Mouse (Mus musculus) hindlimb bud, embryonic 11.5 days (tissue): Measurements from ENCODE around the gene Nkd2.

Source experiments
- DNase-seq: peaks from one replicate; pipeline ENCODE4 v3.0.0-alpha.2; 2012; ENCODE audit warnings: low read depth, low spot score; ENCODE audit errors: extremely low spot score

Gene Nkd2

GRCm38 (mm10) chr13:73818921-73819320 is 28.5 kb downstream of the Nkd2 start:
- DNase-seq, result no peak

GRCm38 (mm10) chr13:73816338-73816737 is 31.1 kb downstream of the Nkd2 start:
- DNase-seq, result no peak

GRCm38 (mm10) chr13:73814181-73814580 is 33.2 kb downstream of the Nkd2 start:
- DNase-seq, result no peak

- DNase-seq, result no peak
These were observed 34.5 kb downstream of the Nkd2 start for GRCm38 (mm10) chr13:73812936-73813335.

DNA sequence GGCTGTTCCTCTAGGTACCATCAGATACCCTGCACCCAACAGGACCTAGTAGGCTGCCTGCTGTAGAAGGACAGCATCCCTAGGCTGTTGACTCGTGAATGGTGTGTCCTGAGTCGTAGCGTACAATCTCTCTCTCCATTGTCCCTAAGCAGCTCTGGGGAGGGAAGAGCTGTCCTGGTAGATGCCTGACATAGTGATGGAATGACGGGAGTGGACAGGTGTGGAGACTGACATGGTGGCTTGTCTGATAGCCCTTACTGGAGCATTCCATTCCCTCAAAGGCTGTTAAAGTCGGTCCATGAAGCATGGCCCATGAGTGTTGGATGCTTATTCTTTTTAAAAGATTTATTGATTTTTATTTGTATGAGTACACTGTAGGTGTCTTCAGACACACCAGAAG is 42.5 kb downstream of the Nkd2 start:
- DNase-seq, result no peak

DNA sequence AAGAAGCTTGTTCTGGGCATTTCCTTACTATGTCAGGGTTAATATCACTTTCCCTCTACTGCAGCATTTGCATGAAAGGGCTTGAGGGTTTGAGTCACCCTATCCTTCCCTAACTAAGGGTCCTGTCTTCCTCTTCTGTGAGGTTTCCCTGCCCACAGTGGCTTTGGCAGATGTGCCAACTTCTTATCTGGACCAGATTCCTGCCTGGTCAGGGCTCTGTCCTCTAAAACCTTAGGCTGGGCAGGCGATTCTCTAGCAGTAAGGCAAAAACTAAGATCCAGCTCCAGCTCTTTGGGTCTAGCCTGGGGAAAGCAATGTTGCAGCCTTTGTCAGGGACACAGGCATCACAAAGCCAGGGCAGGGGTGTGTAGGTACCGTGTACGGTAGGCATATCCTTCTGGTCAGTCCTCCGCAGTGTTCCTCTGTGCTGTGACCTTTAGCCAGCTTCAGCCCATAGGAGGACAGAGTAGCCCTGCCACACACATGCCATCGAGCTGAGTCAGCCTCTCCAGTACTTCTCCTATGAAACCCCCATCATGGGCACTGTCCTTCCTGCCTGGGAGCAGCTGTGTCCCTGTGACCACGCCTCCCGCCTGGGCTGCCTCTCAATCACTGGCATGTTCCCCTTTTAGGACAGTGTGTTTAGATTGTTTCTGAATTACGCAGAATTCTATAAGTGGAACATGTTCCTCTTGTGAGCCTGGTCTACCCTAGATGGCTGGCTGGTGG is 43.8 kb downstream of the Nkd2 start:
- DNase-seq, result no peak

DNA sequence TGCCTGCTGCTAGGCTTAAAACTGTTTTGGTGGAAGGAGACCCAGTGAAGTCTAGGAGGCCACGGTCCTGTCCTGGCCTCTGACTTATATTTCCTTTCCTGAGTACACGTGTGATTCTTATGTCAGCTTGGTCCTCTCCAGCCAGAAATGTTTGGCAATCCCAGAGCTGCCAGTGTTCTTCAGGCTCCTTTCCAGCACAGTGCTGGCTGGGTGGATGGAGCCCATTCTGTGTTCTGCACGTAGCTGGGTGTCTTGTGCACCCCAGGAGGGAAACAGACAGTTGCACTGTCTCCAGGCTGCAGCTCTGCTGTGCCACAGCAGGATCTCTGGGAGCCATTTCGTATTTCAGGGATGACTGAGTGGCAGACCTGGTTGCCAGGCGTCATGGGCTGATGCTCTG is 48.3 kb downstream of the Nkd2 start:
- no peak for DNase-seq

DNA sequence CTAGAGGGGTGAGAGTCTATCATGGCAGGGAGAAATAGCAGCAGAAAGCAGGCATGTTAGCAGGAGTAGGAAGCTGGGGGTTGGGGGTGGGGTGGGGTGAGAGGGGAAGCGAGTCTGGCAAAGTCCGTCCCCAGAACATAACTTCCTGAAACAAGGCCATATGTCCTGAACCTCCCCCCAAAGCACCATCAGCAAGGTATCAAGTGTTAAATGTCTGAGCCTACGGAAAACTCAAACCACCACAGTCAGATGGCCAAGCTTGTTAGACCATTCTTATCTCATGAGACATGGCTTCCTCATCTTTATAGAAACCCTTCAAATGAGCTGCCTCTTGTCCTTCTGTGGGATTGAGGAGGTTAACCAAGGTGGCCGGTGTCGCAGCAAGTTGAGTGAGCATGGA is 54.3 kb downstream of the Nkd2 start:
- no peak for DNase-seq

DNA sequence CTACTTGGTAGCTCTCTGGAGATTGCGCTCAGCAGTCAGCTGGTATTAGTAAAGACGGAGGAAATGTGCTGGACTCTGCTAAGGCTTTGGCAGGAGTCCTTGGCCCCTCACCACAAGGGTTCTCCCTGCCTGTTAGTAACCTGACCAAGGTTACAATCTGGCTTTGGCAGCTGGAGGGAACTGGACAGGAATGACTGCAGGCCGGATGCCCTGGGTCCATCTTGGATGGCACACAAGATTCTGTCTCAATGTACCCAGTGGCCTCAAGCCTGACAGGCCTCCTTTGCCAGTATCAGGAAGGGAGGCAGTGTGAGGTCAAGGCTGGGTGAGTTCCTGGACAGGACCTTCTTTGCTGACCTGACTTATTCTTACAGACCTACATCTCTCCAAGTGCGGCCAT is 55.3 kb downstream of the Nkd2 start:
- DNase-seq, result no peak

DNA sequence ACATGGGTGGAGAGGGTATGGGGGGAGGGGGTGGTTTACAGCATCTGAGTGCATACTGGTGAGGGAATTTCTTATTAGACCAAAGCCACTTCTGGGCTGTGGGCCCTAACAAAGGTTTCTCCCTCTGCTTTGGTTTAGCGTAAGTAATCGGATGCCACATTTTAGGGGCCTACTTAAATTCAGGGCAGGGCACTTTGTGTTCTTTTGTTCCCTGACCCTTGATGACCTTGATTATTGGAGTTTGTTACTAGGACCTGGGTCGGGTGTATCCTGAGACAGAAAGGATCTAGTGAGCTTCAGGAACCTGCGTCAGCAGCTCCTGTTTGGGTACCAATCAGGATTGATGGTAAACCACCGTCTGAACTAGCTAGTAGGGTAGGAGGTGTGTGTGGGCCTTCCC is 64.9 kb downstream of the Nkd2 start:
- no peak for DNase-seq

DNA sequence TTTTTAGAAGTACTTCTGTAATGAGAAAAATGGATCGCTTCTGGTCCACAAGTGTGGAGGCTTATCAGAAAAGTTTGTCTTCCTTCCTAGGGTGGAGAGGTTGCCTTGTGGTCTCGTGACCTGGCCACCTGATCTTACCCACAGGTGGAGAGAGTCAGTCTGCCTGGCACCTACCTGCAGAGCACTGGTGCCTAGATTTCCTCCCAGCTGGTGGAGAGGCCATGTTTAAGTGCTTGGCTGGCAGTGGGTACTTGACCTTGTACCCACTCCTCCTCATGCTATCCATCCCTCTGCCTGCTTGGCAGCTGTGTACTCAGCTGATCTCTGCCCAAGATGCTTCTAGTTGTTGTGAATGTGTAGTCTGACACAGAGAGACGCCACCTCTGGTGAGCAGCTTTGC is 69.9 kb downstream of the Nkd2 start:
- no peak for DNase-seq

DNA sequence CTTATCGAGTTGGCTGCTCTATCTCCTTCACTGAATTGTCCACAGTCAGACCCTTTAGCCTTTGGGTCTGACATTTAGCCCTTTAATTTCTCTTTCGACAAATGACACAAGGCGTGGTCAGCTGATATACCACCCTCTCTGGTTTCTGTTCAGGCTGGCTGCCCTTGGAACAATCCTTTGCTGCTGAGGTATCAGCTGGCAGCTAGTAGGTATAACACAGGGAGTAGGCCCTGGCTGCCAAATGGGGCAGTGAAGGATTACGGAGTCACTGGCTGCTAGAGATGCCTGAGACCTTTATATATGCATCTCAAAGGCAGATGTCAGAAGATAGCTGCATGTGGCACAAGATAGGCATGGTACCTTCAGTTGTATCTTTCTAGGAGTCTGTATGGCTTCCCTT is 71.6 kb downstream of the Nkd2 start:
- DNase-seq, result no peak

DNA sequence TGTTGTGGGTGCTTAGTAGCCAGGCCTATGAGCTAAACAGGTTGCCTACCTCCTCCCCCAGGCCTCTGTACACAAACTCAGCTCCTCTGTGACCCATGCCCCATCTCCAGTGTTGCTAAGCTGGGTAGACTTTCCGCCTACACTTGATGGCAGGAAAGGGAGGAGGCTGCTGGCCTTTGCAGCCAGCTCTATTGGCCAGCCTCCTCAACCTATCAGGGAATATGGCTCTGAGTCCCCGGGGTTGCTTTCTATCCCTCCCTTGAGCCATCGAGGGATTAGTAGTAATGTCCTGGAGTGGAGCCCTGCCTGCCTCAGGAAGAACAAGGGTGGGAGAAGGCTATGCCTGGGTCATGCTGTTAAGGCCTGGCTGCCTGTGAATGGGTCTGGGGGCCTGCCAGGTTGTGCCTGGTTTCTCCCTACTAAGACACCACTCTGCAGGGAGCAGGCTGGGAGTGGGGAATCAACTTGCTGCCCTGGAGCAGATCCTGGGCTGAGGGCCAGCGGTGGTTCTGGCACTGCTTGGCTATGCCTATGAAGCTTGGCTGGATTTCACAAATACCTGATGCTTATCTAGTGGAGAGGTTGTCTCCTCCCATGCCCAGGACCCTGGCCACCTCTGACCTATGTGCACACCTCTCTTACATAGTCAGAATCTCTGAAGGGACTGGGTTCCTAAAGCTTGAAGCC is 73.8 kb downstream of the Nkd2 start:
- no peak for DNase-seq

DNA sequence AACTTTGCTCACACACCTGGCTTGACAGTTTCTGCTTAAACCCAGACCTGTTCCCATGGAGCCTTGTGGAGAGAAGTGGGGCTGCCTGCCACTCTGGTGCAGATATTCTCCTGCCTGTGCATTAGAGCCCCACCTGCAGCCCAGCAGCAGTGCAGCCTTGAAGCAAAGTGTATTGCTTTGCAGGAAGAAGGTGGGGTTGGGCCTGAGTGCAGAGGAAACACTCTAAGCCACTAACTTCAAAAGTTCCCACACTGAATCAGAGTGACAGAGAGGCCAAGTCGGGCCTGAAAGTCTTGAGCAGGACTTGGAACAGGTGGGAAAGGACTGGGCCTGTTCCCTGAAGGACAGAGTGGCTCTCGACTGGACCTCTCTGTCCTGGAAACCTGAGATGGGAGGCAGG is 74.8 kb downstream of the Nkd2 start:
- no peak for DNase-seq

DNA sequence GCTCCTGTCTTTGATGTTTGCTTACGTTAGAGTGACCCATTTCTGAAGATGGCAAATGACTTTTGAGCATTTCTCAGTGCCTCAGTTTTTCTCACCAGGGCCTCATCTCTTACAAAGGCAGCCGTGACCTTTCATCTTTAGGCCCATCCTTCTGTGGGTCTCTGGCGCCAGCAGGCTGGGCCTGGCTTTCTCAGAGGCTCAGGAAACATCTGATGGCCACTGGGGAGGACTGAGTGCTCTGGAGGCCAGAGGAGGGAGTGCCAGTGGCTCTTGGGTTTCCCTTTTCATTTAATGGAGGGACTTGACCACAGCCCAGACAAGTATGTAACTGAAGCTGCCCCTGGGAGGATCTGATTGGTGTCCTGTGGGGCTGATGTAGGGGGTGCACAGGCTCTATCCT is 76.3 kb downstream of the Nkd2 start:
- DNase-seq, result no peak

GRCm38 (mm10) chr13:73769916-73770682 is 77.3 kb downstream of the Nkd2 start:
- DNase-seq, result no peak
